Mouse (Mus musculus) 3134 (cell line): Measurements from ENCODE around the gene Gng11.

Experiments used
- DNase-seq: peaks from one replicate; pipeline ENCODE4 v3.0.0-alpha.2; 2011; ENCODE audit warnings: low spot score; ENCODE audit not compliant: insufficient read length; ENCODE audit errors: extremely low read depth

Gene Gng11

GRCm38 (mm10) chr6:4003890-4004306 is at the start of gene Gng11:
TSS of gene Gng11 (plus strand) at chr6:4003904.
- peak; percentile 93 for DNase-seq

- DNase-seq: no peak
Observed at GRCm38 (mm10) chr6:3954969-3955368, 48.7 kb upstream of the Gng11 start.

- peak; percentile 13 for DNase-seq
Observed at GRCm38 (mm10) chr6:3967676-3968626, 35.8 kb upstream of the Gng11 start.

- DNase-seq: no peak
Observed at GRCm38 (mm10) chr6:3973679-3974078, 30.0 kb upstream of the Gng11 start.

GRCm38 (mm10) chr6:3982661-3983284 is 20.9 kb upstream of the Gng11 start:
- no peak for DNase-seq

- DNase-seq: no peak
Observed at GRCm38 (mm10) chr6:3988750-3989149, 15.0 kb upstream of the Gng11 start, which contains the start of gene Tfpi2. TSS of gene Tfpi2 (minus strand) at chr6:3988919.

GRCm38 (mm10) chr6:3993492-3993891 is 10.2 kb upstream of the Gng11 start, which contains the start of gene Gngt1:
TSS of gene Gngt1 (plus strand) at chr6:3993792.
- no peak for DNase-seq

- DNase-seq: no peak
Observed at GRCm38 (mm10) chr6:3998089-3998488, 5.6 kb upstream of the Gng11 start.

GRCm38 (mm10) chr6:3999296-3999695 is 4.4 kb upstream of the Gng11 start:
- no peak for DNase-seq

GRCm38 (mm10) chr6:4000716-4001115 is 3.0 kb upstream of the Gng11 start:
- no peak for DNase-seq

- no peak for DNase-seq
Observed at GRCm38 (mm10) chr6:4003445-4003844, 259 bp upstream of the Gng11 start.

GRCm38 (mm10) chr6:4004808-4005207 is 1.1 kb downstream of the Gng11 start:
- no peak for DNase-seq

- DNase-seq: no peak
Observed at GRCm38 (mm10) chr6:4008501-4009040, 4.9 kb downstream of the Gng11 start.

GRCm38 (mm10) chr6:4009548-4009947 is 5.8 kb downstream of the Gng11 start:
- no peak for DNase-seq

- no peak for DNase-seq
Observed at GRCm38 (mm10) chr6:4022645-4023044, 18.9 kb downstream of the Gng11 start.

- DNase-seq: no peak
Observed at GRCm38 (mm10) chr6:4026367-4026766, 22.7 kb downstream of the Gng11 start.

- DNase-seq: peak; percentile 36
Observed at GRCm38 (mm10) chr6:4030956-4031355, 27.3 kb downstream of the Gng11 start.

GRCm38 (mm10) chr6:4041821-4042220 is 38.1 kb downstream of the Gng11 start:
- DNase-seq: no peak

- DNase-seq: no peak
Observed at GRCm38 (mm10) chr6:4047200-4047599, 43.5 kb downstream of the Gng11 start.

- no peak for DNase-seq
Observed at GRCm38 (mm10) chr6:4052843-4053242, 49.1 kb downstream of the Gng11 start.

- no peak for DNase-seq
Observed at GRCm38 (mm10) chr6:4054387-4054786, 50.7 kb downstream of the Gng11 start.
